Mouse (Mus musculus) spleen, adult 2 months (tissue): ENCODE data around the gene Gse1. TPM values are rescaled to one million over a fixed set of nuclear protein-coding genes. Genes with fewer than 3 reads are reported as not detected.

Experiments used
- DNase-seq, 2 experiments: peaks; one replicate each; pipeline versions ENCODE4 v3.0.0 to v3.0.0-alpha.2; 2012 to 2021; ENCODE audit warnings: low spot score in 2 of 2, low read depth in 1 of 2
- H3K27ac ChIP-seq: fragments of 200-500 bp; 2 replicates; pipeline ENCODE4 v1.5.1; 2012; ENCODE audit warnings: low read length, inconsistent platforms; ENCODE audit not compliant: insufficient read depth
- H3K27me3 ChIP-seq: fragments of 200-500 bp; 2 replicates; pipeline ENCODE4 v1.6.1; 2012; ENCODE audit warnings: mild to moderate bottlenecking, moderate library complexity, low read length, inconsistent platforms; ENCODE audit not compliant: control insufficient read depth, insufficient read depth
- H3K36me3 ChIP-seq: fragments of 200-500 bp; 2 replicates; pipeline ENCODE4 v1.6.1; 2012; ENCODE audit warnings: mild to moderate bottlenecking, low read length, inconsistent platforms; ENCODE audit not compliant: control insufficient read depth, insufficient read depth
- H3K4me1 ChIP-seq: fragments of 200-500 bp; 2 replicates; pipeline ENCODE4 v1.6.1; 2011; ENCODE audit warnings: inconsistent platforms; ENCODE audit not compliant: control insufficient read depth, insufficient read depth, insufficient read length
- H3K4me3 ChIP-seq: fragments of 200-500 bp; 2 replicates; pipeline ENCODE4 v1.5.1; 2011; ENCODE audit warnings: mild to moderate bottlenecking, inconsistent platforms; ENCODE audit not compliant: insufficient read depth, insufficient read length; ENCODE audit errors: extremely low read depth
- CTCF ChIP-seq: fragments of 200-500 bp; IDR thresholded peaks from 2 replicates; pipeline ENCODE4 v1.5.1; 2011; ENCODE audit warnings: mild to moderate bottlenecking, inconsistent platforms; ENCODE audit not compliant: insufficient read depth, insufficient read length, insufficient replicate concordance; ENCODE audit errors: extremely low read depth
- POLR2A ChIP-seq: fragments of 200-500 bp; IDR thresholded peaks from 2 replicates; pipeline ENCODE4 v1.6.1; 2011; ENCODE audit warnings: low read depth, low read length, inconsistent platforms
- WGBS: fragments of 180-500 bp; shearing (Covaris S2); methylation state at CpG from one replicate; pipeline ENCODE4 v1.1.7; 2018; 5-methylcytosine and 5-hydroxymethylcytosine counted together
- polyA plus RNA-seq: library from polyadenylated mRNA; depleted of rRNA; stranded (reverse); fragments of >200 nt; gene quantifications from 2 replicates; pipeline ENCODE4 v1.2.3, GENCODE M21; 2012; rRNA removed

The Gse1 gene
- polyA plus RNA-seq, 1 experiment: 39.2 TPM

DNA sequence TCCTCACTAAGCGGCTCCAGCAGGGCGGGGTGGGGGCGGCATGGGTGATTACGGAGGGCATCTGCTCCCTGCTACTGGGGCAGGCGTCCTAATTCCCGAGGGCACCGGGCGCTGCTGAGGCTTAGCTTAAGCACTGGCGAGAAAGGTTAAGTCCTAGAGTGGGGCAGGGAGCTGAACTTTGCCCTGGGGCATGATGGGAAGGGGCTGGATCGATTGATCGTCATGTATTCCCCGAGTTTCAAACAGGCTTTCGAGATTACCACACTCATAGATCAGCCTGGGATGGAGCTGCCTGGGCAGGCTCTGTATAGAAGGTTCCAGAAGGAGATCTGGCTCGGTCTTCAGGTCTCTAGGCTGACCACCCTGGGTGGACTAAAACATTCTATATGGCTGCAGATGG, 393.9 kb downstream of the Gse1 start:
- DNase-seq: no peak
- no peaks in the 10 kb centered on the region for H3K36me3 ChIP-seq
- WGBS: 90% methylated on average over 14 of the region's 14 CpGs
- no peak overlapping the region for H3K4me3 ChIP-seq
- H3K27me3 ChIP-seq: no peaks in the 10 kb centered on the region
- TF ChIP-seq POLR2A (no peak), CTCF (no peak)
- H3K4me1 ChIP-seq: no peaks in the 10 kb centered on the region
- no peak overlapping the region for H3K27ac ChIP-seq

- Histone ChIP-seq H3K4me1 (no peaks in the 10 kb centered on the region), H3K27ac (no peak overlapping the region), H3K36me3 (no peaks in the 10 kb centered on the region), H3K27me3 (no peaks in the 10 kb centered on the region), H3K4me3 (no peak overlapping the region)
- DNase-seq: no peak
- WGBS: 72% methylated on average over 2 of the region's 2 CpGs
- no peak for TF ChIP-seq POLR2A
- TF ChIP-seq CTCF: no peak
These were observed 395.4 kb downstream of the Gse1 start for GRCm38 (mm10) chr8:120623608-120624007.

- WGBS: 89% methylated on average over 11 of the region's 11 CpGs
- Histone ChIP-seq H3K4me1 (no peaks in the 10 kb centered on the region), H3K4me3 (no peak overlapping the region), H3K27me3 (no peaks in the 10 kb centered on the region), H3K36me3 (no peaks in the 10 kb centered on the region), H3K27ac (no peak overlapping the region)
- TF ChIP-seq POLR2A: no peak
- TF ChIP-seq CTCF: no peak
- no peak for DNase-seq
These were observed 398.2 kb downstream of the Gse1 start for GRCm38 (mm10) chr8:120626461-120626860.

DNA sequence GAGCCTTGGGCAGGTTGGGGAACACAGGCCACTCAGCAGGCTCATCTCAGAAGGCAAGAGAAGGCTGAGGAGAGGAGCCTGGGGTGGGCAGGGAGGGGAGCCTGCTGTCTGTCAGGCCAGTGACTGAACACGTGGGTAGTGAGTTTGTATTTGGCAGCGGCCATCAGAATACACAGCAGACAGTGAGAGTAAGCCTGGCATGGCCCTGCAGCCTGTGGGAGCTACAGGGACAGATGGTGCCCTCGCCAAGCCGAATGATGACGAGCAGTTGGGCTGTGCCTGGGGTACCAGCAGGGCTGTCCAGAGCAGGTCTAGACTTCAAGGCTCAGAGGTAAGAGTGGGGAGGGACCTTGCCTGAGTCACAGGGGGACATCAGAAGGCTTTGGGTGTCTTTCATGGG, 399.0 kb downstream of the Gse1 start:
- no peak overlapping the region for H3K4me3 ChIP-seq
- H3K27me3 ChIP-seq: no peaks in the 10 kb centered on the region
- H3K36me3 ChIP-seq: no peaks in the 10 kb centered on the region
- no peak for DNase-seq
- no peak overlapping the region for H3K27ac ChIP-seq
- WGBS: 92% methylated on average over 5 of the region's 5 CpGs
- no peaks in the 10 kb centered on the region for H3K4me1 ChIP-seq
- TF ChIP-seq CTCF (no peak), POLR2A (no peak)

- Histone ChIP-seq H3K4me3 (no peak overlapping the region), H3K4me1 (peaks cover 3% of the 10 kb centered on the region; the same call in 1 of the 2 replicates), H3K27ac (no peak overlapping the region), H3K36me3 (no peaks in the 10 kb centered on the region), H3K27me3 (peaks cover 2% of the 10 kb centered on the region; the same call in 1 of the 2 replicates)
- no peak for DNase-seq
- 81% methylated on average over 5 of the region's 5 CpGs for WGBS
- TF ChIP-seq CTCF (no peak), POLR2A (no peak)
These were observed 401.8 kb downstream of the Gse1 start for GRCm38 (mm10) chr8:120630031-120630430.

DNA sequence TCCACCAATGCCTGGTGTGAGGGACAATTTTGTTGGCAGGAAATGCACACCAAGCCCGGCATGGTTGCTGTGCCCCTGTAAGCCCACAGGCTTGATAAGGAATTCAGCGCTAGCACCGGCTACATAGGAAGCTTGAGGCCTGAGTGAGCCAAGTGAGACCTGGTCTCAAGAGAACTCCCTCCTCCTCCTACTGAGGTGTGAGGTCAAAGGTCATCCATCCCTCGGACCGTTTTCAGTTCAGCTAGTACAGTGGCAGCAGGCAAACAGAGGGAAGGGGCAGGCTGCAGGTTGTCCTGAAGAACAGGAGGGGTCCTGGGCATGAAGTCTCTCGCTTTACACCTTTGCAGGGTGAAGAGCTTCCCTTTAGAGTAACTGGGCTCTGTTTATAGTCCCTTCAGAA, 402.6 kb downstream of the Gse1 start:
- no peak overlapping the region for H3K27ac ChIP-seq
- H3K27me3 ChIP-seq: peaks cover 2% of the 10 kb centered on the region; the same call in 1 of the 2 replicates
- no peak overlapping the region for H3K4me3 ChIP-seq
- H3K4me1 ChIP-seq: peaks cover 3% of the 10 kb centered on the region; the same call in 1 of the 2 replicates
- no peaks in the 10 kb centered on the region for H3K36me3 ChIP-seq
- DNase-seq: no peak
- 80% methylated on average over 6 of the region's 6 CpGs for WGBS
- TF ChIP-seq CTCF: no peak
- TF ChIP-seq POLR2A: no peak

Other genes starting within 250 kb of the Gse1 start
- 4.1 and 8.9 TPM in 2 replicates for gene Crispld2, start 236.0 kb upstream of the Gse1 start, polyA plus RNA-seq
- gene Zdhhc7, start 127.0 kb upstream of the Gse1 start, polyA plus RNA-seq: 45.8 and 57.9 TPM in 2 replicates
- gene 6430548M08Rik, start 114.3 kb upstream of the Gse1 start, polyA plus RNA-seq: 20.6 and 25.8 TPM in 2 replicates
- gene Fam92b, start 51.0 kb upstream of the Gse1 start, polyA plus RNA-seq: not detected in 2 replicates